Mouse (Mus musculus): ENCODE measurements at regions not wholly inside any gene's neighbourhood (a gene's known extent, or its start where the extent isn't known, plus 50 kb on each side); places are given as distances from the start of the nearest gene placed in this dataset.

DNA sequence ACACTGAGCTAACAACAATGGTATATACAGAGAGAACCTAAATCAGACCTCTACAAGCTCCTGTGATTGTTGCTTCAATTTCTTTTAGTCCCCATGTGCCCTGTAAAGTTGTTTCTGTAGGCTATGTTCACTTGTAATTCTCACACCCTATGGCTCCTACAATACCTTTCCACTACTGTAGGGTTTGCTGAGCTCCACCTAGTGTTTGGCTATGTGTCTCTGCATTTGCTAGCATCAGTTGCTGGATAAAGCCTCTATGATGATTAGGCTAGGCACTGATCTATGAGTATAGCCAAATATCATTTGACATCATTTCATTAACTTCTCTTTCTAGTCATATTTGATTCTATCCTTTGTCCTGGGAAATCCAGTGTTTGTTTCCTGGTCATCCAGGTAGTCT, 1440.4 kb downstream of the D3Ertd751e start:
- H3K27ac ChIP-seq (ENCODE audit: control insufficient read depth, low read depth, low read length), result no peak overlapping the region
- DNase-seq (ENCODE audit: low read depth, low spot score), result no peak
- no peak overlapping the region for H3K4me3 ChIP-seq (ENCODE audit: control insufficient read depth in 1 of 2, insufficient read depth in 1 of 2, low read depth in 2 of 2, low read length in 2 of 2)
- H3K9me3 ChIP-seq (replicated peaks; ENCODE audit: insufficient read depth, low read length), result no peaks in the 10 kb centered on the region
- H3K9ac ChIP-seq (ENCODE audit: control insufficient read depth, low read depth, low read length, poor library complexity, severe bottlenecking), result no peak overlapping the region
- no peaks in the 10 kb centered on the region for H3K27me3 ChIP-seq (ENCODE audit: control insufficient read depth in 1 of 2, insufficient read depth in 2 of 2, low read length in 2 of 2)
- H3K36me3 ChIP-seq (ENCODE audit: control insufficient read depth in 1 of 2, insufficient read depth in 2 of 2, low read length in 2 of 2), result no peaks in the 10 kb centered on the region
- H3K79me2 ChIP-seq (ENCODE audit: control insufficient read depth, insufficient read depth, low read length, poor library complexity), result no peaks in the 10 kb centered on the region
- TF ChIP-seq TBP (IDR thresholded peaks at IDR 0.05; ENCODE audit: low read depth, low read length) (no peak), EP300 (IDR thresholded peaks at IDR 0.05; ENCODE audit: low read depth in 1 of 2, low read length in 2 of 2) (no peak), USF2 (IDR thresholded peaks at IDR 0.05; ENCODE audit: borderline replicate concordance in 1 of 2, insufficient read depth in 1 of 2, low read depth in 1 of 2, low read length in 2 of 2) (no peak), MYC (IDR thresholded peaks at IDR 0.05; ENCODE audit: low read depth, low read length) (no peak), GATA1 (IDR thresholded peaks at IDR 0.05; ENCODE audit: low read depth, low read length) (no peak), SIN3A (IDR thresholded peaks at IDR 0.05; ENCODE audit: low read length) (no peak), MAFK (IDR thresholded peaks at IDR 0.05; ENCODE audit: borderline replicate concordance, low read depth, low read length) (no peak), POLR2AphosphoS5 (IDR thresholded peaks at IDR 0.05; ENCODE audit: borderline replicate concordance, low read depth, low read length) (no peak), CHD2 (IDR thresholded peaks at IDR 0.05; ENCODE audit: low read length) (no peak), NRF1 (IDR thresholded peaks at IDR 0.05; ENCODE audit: insufficient read depth, low read depth, low read length, poor library complexity, severe bottlenecking) (no peak), MEF2A (IDR thresholded peaks at IDR 0.05; ENCODE audit: extremely low read depth, insufficient replicate concordance, low read depth, low read length, poor library complexity, severe bottlenecking) (no peak)
- no peaks in the 10 kb centered on the region for H3K4me1 ChIP-seq (ENCODE audit: control insufficient read depth in 1 of 2, insufficient read depth in 2 of 2, low read length in 2 of 2)

DNA sequence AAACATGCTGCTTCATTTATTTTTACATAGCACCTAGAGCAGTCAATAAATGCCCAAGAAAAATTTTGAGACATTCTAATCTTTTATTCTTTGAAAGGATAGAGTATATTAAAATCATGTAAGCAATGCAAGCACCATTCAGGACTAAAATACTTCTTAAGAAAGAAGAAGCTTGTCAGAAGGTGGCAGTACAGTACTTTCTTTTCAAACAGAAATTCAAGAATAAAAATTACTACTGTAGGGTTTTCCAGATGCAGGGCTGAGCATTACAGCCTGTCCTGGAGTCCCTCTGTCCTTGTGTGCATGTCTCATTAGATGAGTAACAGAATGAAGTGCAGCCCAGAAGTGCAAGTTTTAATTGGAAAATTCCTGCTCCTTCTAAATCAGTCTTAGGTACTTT, 1457.5 kb downstream of the D3Ertd751e start:
- DNase-seq (ENCODE audit: low read depth, low spot score), result no peak
- H3K36me3 ChIP-seq (ENCODE audit: control insufficient read depth in 1 of 2, insufficient read depth in 2 of 2, low read length in 2 of 2), result no peaks in the 10 kb centered on the region
- H3K4me1 ChIP-seq (ENCODE audit: control insufficient read depth in 1 of 2, insufficient read depth in 2 of 2, low read length in 2 of 2), result no peaks in the 10 kb centered on the region
- no peaks in the 10 kb centered on the region for H3K79me2 ChIP-seq (ENCODE audit: control insufficient read depth, insufficient read depth, low read length, poor library complexity)
- H3K27ac ChIP-seq (ENCODE audit: control insufficient read depth, low read depth, low read length), result no peak overlapping the region
- H3K27me3 ChIP-seq (ENCODE audit: control insufficient read depth in 1 of 2, insufficient read depth in 2 of 2, low read length in 2 of 2), result no peaks in the 10 kb centered on the region
- no peaks in the 10 kb centered on the region for H3K9me3 ChIP-seq (replicated peaks; ENCODE audit: insufficient read depth, low read length)
- no peak overlapping the region for H3K9ac ChIP-seq (ENCODE audit: control insufficient read depth, low read depth, low read length, poor library complexity, severe bottlenecking)
- H3K4me3 ChIP-seq (ENCODE audit: control insufficient read depth in 1 of 2, insufficient read depth in 1 of 2, low read depth in 2 of 2, low read length in 2 of 2), result no peak overlapping the region
- TF ChIP-seq POLR2AphosphoS5 (IDR thresholded peaks at IDR 0.05; ENCODE audit: borderline replicate concordance, low read depth, low read length), result no peak
- TF ChIP-seq MAZ (IDR thresholded peaks at IDR 0.05; ENCODE audit: low read depth, low read length), result no peak
- no peak for TF ChIP-seq JUND (IDR thresholded peaks at IDR 0.05; ENCODE audit: low read depth, low read length)
- no peak for TF ChIP-seq ELF1 (IDR thresholded peaks at IDR 0.05; ENCODE audit: low read depth, low read length)
- no peak for TF ChIP-seq UBTF (IDR thresholded peaks at IDR 0.05; ENCODE audit: borderline replicate concordance, insufficient read depth, low read depth, low read length)
- no peak for TF ChIP-seq CHD2 (IDR thresholded peaks at IDR 0.05; ENCODE audit: low read length)
- TF ChIP-seq USF2 (IDR thresholded peaks at IDR 0.05; ENCODE audit: borderline replicate concordance in 1 of 2, insufficient read depth in 1 of 2, low read depth in 1 of 2, low read length in 2 of 2), result no peak
- TF ChIP-seq MAFK (IDR thresholded peaks at IDR 0.05; ENCODE audit: borderline replicate concordance, low read depth, low read length), result no peak
- TF ChIP-seq TBP (IDR thresholded peaks at IDR 0.05; ENCODE audit: low read depth, low read length), result no peak
- TF ChIP-seq SMC3 (IDR thresholded peaks at IDR 0.05; ENCODE audit: low read depth, low read length), result no peak
- TF ChIP-seq ZNF384 (IDR thresholded peaks at IDR 0.05; ENCODE audit: low read depth, low read length), result no peak
- no peak for TF ChIP-seq ZC3H11A (IDR thresholded peaks at IDR 0.05; ENCODE audit: low read depth, low read length)
- no peak for TF ChIP-seq GABPA (IDR thresholded peaks at IDR 0.05; ENCODE audit: low read depth, low read length)
- no peak for TF ChIP-seq NELFE (IDR thresholded peaks at IDR 0.05; ENCODE audit: low read depth, low read length)
- TF ChIP-seq KAT2A (conservative IDR thresholded peaks at IDR 0.05; ENCODE audit: low read depth, low read length), result no peak

All from MEL (cell line).